Mouse (Mus musculus) adrenal gland, adult (tissue): ENCODE measurements around the gene 2810006K23Rik.
A peak's percentile ranks its signal among the peaks of the same experiment; 100 is the strongest.
"Not testable (repeated sequence)": the region's sequence is repeated elsewhere in the genome, so short reads cannot be mapped to it uniquely, and the experiment has no call there.

ENCODE experiments used
- DNase-seq, 2 experiments: peaks; one replicate each; pipeline ENCODE4 v3.0.0; 2022 to 2023; ENCODE audit warnings: low spot score in 1 of 2; ENCODE audit not compliant: inconsistent age in 2 of 2

Gene 2810006K23Rik

GRCm38 (mm10) chr5:124327510-124328364 lies at the start of gene 2810006K23Rik, which contains the start of gene Mphosph9:
Gene 2810006K23Rik (plus strand): TSS chr5:124328089.
Gene Mphosph9 (minus strand): TSS chr5:124327972.
- DNase-seq = peak; percentile 100

GRCm38 (mm10) chr5:124282854-124283253 lies 45.0 kb upstream of the 2810006K23Rik start:
- no peak for DNase-seq

- DNase-seq = no peak
These were observed 43.6 kb upstream of the 2810006K23Rik start for GRCm38 (mm10) chr5:124284330-124284729.

GRCm38 (mm10) chr5:124287616-124288247 lies 40.2 kb upstream of the 2810006K23Rik start:
- DNase-seq = no peak

- DNase-seq = no peak
These were observed 37.7 kb upstream of the 2810006K23Rik start for GRCm38 (mm10) chr5:124290216-124290615.

- no peak for DNase-seq
These were observed 33.9 kb upstream of the 2810006K23Rik start for GRCm38 (mm10) chr5:124293967-124294366.

GRCm38 (mm10) chr5:124296475-124296874 lies 31.4 kb upstream of the 2810006K23Rik start:
- no peak for DNase-seq

GRCm38 (mm10) chr5:124299307-124299706 lies 28.6 kb upstream of the 2810006K23Rik start:
- DNase-seq = peak in 1 of 2 experiments; percentile 45

GRCm38 (mm10) chr5:124300132-124300531 lies 27.8 kb upstream of the 2810006K23Rik start:
- peak in 1 of 2 experiments; percentile 42 for DNase-seq

- not testable (repeated sequence) for DNase-seq
These were observed 25.0 kb upstream of the 2810006K23Rik start for GRCm38 (mm10) chr5:124302853-124303252.

GRCm38 (mm10) chr5:124309155-124309554 lies 18.7 kb upstream of the 2810006K23Rik start:
- DNase-seq = peak in 1 of 2 experiments; percentile 61

GRCm38 (mm10) chr5:124310091-124310490 lies 17.8 kb upstream of the 2810006K23Rik start:
- no peak for DNase-seq

GRCm38 (mm10) chr5:124315498-124315897 lies 12.4 kb upstream of the 2810006K23Rik start:
- no peak for DNase-seq

- no peak for DNase-seq
These were observed 11.9 kb upstream of the 2810006K23Rik start for GRCm38 (mm10) chr5:124315941-124316340.

- no peak for DNase-seq
These were observed 10.2 kb upstream of the 2810006K23Rik start for GRCm38 (mm10) chr5:124317648-124318047.

- DNase-seq = no peak
These were observed 1.1 kb upstream of the 2810006K23Rik start for GRCm38 (mm10) chr5:124326829-124327228.

GRCm38 (mm10) chr5:124330086-124330485 lies 2.2 kb downstream of the 2810006K23Rik start:
- no peak for DNase-seq

- peak in 1 of 2 experiments; percentile 45 for DNase-seq
These were observed 6.5 kb downstream of the 2810006K23Rik start for GRCm38 (mm10) chr5:124334392-124334791.

- DNase-seq = no peak
These were observed 9.2 kb downstream of the 2810006K23Rik start for GRCm38 (mm10) chr5:124337103-124337502.

GRCm38 (mm10) chr5:124337909-124338308 lies 10.0 kb downstream of the 2810006K23Rik start:
- no peak for DNase-seq

GRCm38 (mm10) chr5:124338791-124339190 lies 10.9 kb downstream of the 2810006K23Rik start:
- DNase-seq = no peak
